Mouse (Mus musculus) CH12.LX (cell line): ENCODE data around the gene Prr14l. TPM values are rescaled to one million over a fixed set of nuclear protein-coding genes. Genes with fewer than 3 reads are reported as not detected.

Source experiments
- DNase-seq: peaks from one replicate; pipeline ENCODE4 v3.0.0-alpha.2; 2013; ENCODE audit errors: extremely low read depth
- H3K27ac ChIP-seq: 2 replicates; pipeline ENCODE4 v1.5.1; 2012; ENCODE audit warnings: low read depth, mild to moderate bottlenecking, control low read depth, moderate library complexity; ENCODE audit not compliant: insufficient read depth
- H3K27me3 ChIP-seq: replicated peaks from 2 replicates; pipeline ENCODE3; 2012; ENCODE audit warnings: inconsistent platforms
- H3K36me3 ChIP-seq, 2 experiments: replicated peaks in 1 of 2; 2 replicates each; pipeline versions ENCODE3 to v1.6.1; 2012; ENCODE audit warnings: inconsistent platforms in 1 of 2, low read length in 1 of 2, mild to moderate bottlenecking in 1 of 2, mixed read lengths in 1 of 2, moderate library complexity in 1 of 2; ENCODE audit not compliant: control insufficient read depth in 1 of 2, insufficient read depth in 1 of 2
- H3K4me1 ChIP-seq, 2 experiments: 2 replicates each; pipeline ENCODE4 v1.6.1; 2012; ENCODE audit warnings: inconsistent platforms in 1 of 2, moderate library complexity in 1 of 2; ENCODE audit not compliant: insufficient read depth in 2 of 2, control insufficient read depth in 1 of 2
- H3K4me2 ChIP-seq: 2 replicates; pipeline ENCODE4 v1.6.1; 2012; ENCODE audit warnings: low read depth, mild to moderate bottlenecking, control low read depth; ENCODE audit not compliant: poor library complexity, insufficient read depth, severe bottlenecking
- H3K4me3 ChIP-seq, 3 experiments: fragments of 150-350 bp in 1 of 3; sonication (generic) in 1 of 3; replicated peaks in 1 of 3; 2 replicates each; pipeline versions ENCODE3 to v1.5.1; 2011 to 2012; ENCODE audit warnings: low read depth in 2 of 3, low read length in 2 of 3, mild to moderate bottlenecking in 2 of 3, moderate library complexity in 2 of 3, control low read depth in 1 of 3, improper control_type of control experiment in 1 of 3, inconsistent platforms in 1 of 3, mixed read lengths in 1 of 3; ENCODE audit not compliant: poor library complexity in 1 of 3
- H3K79me2 ChIP-seq: replicated peaks from 2 replicates; pipeline ENCODE4 v1.6.1; 2012; ENCODE audit warnings: mild to moderate bottlenecking, moderate library complexity; ENCODE audit not compliant: control insufficient read depth, poor library complexity, insufficient read depth, severe bottlenecking; ENCODE audit errors: extremely low read depth
- H3K9ac ChIP-seq: 2 replicates; pipeline ENCODE4 v1.6.1; 2012; ENCODE audit warnings: low read depth, mild to moderate bottlenecking, control low read depth, moderate library complexity; ENCODE audit not compliant: insufficient read depth
- H3K9me3 ChIP-seq: replicated peaks from 2 replicates; pipeline ENCODE3; 2012; ENCODE audit warnings: low read length, inconsistent platforms, mixed read lengths
- CHD1 ChIP-seq: IDR thresholded peaks from 2 replicates; pipeline ENCODE4 v1.6.1; 2012; ENCODE audit warnings: low read depth, low read length, improper control_type of control experiment, inconsistent platforms
- CHD2 ChIP-seq: IDR thresholded peaks from 2 replicates; pipeline ENCODE4 v1.6.1; 2011; ENCODE audit warnings: low read length, improper control_type of control experiment
- CTCF ChIP-seq, 2 experiments: IDR thresholded peaks in 1 of 2; conservative IDR thresholded peaks in 1 of 2; 2 replicates each; pipeline ENCODE4 v1.5.1; 2011 to 2012; ENCODE audit warnings: low read depth in 2 of 2, low read length in 2 of 2, improper control_type of control experiment in 1 of 2, inconsistent platforms in 1 of 2, mild to moderate bottlenecking in 1 of 2, moderate library complexity in 1 of 2
- E2F4 ChIP-seq: IDR thresholded peaks from 2 replicates; pipeline ENCODE4 v1.6.1; 2011; ENCODE audit warnings: low read depth, low read length, improper control_type of control experiment; ENCODE audit not compliant: insufficient replicate concordance
- ELF1 ChIP-seq: IDR thresholded peaks from 2 replicates; pipeline ENCODE4 v1.6.1; 2014; ENCODE audit warnings: low read depth, mild to moderate bottlenecking, inconsistent platforms, low read length, improper control_type of control experiment
- EP300 ChIP-seq: IDR thresholded peaks from 2 replicates; pipeline ENCODE4 v1.6.1; 2011; ENCODE audit warnings: low read length, improper control_type of control experiment
- GABPA ChIP-seq: IDR thresholded peaks from 2 replicates; pipeline ENCODE4 v1.6.1; 2012; ENCODE audit warnings: low read depth, low read length, improper control_type of control experiment, inconsistent platforms; ENCODE audit not compliant: insufficient replicate concordance
- HCFC1 ChIP-seq: IDR thresholded peaks from 2 replicates; pipeline ENCODE4 v1.6.1; 2012; ENCODE audit warnings: low read depth, mild to moderate bottlenecking, inconsistent platforms, low read length, improper control_type of control experiment
- JUN ChIP-seq: IDR thresholded peaks from 2 replicates; pipeline ENCODE4 v1.6.1; 2011; ENCODE audit warnings: low read depth, mild to moderate bottlenecking, low read length, improper control_type of control experiment, moderate library complexity; ENCODE audit not compliant: insufficient read depth
- JUND ChIP-seq: conservative IDR thresholded peaks from 2 replicates; pipeline ENCODE4 v1.6.1; 2011; ENCODE audit warnings: low read depth, low read length, improper control_type of control experiment
- KAT2A ChIP-seq: IDR thresholded peaks from 2 replicates; pipeline ENCODE4 v1.6.1; 2012; ENCODE audit warnings: low read length, improper control_type of control experiment, inconsistent platforms; ENCODE audit not compliant: insufficient replicate concordance
- MAFK ChIP-seq: IDR thresholded peaks from 2 replicates; pipeline ENCODE4 v1.6.1; 2011; ENCODE audit warnings: low read length, improper control_type of control experiment; ENCODE audit not compliant: insufficient replicate concordance
- MAX ChIP-seq: IDR thresholded peaks from 2 replicates; pipeline ENCODE4 v1.6.1; 2011; ENCODE audit warnings: low read length, improper control_type of control experiment
- MYC ChIP-seq: IDR thresholded peaks from 2 replicates; pipeline ENCODE4 v1.6.1; 2011; ENCODE audit warnings: low read depth, mild to moderate bottlenecking, improper control_type of control experiment, low read length
- NELFE ChIP-seq: IDR thresholded peaks from 2 replicates; pipeline ENCODE4 v1.6.1; 2011; ENCODE audit warnings: low read depth, low read length, improper control_type of control experiment
- NRF1 ChIP-seq: IDR thresholded peaks from 2 replicates; pipeline ENCODE4 v1.6.1; 2014; ENCODE audit warnings: low read depth, mild to moderate bottlenecking, inconsistent platforms, low read length, improper control_type of control experiment, moderate library complexity
- PAX5 ChIP-seq: IDR thresholded peaks from 2 replicates; pipeline ENCODE4 v1.6.1; 2012; ENCODE audit warnings: low read length, inconsistent platforms, mixed read lengths
- POLR2A ChIP-seq: IDR thresholded peaks from 2 replicates; pipeline ENCODE4 v1.6.1; 2011; ENCODE audit warnings: low read depth, mild to moderate bottlenecking, improper control_type of control experiment, low read length
- RAD21 ChIP-seq: IDR thresholded peaks from 2 replicates; pipeline ENCODE4 v1.6.1; 2011; ENCODE audit warnings: low read depth, mild to moderate bottlenecking, low read length, improper control_type of control experiment, moderate library complexity
- RCOR1 ChIP-seq: conservative IDR thresholded peaks from 2 replicates; pipeline ENCODE4 v1.6.1; 2012; ENCODE audit warnings: low read depth, mild to moderate bottlenecking, inconsistent platforms, low read length, improper control_type of control experiment
- SIN3A ChIP-seq: IDR thresholded peaks from 2 replicates; pipeline ENCODE4 v1.6.1; 2012; ENCODE audit warnings: low read length, improper control_type of control experiment, inconsistent platforms
- SMC3 ChIP-seq: IDR thresholded peaks from 2 replicates; pipeline ENCODE4 v1.6.1; 2011; ENCODE audit warnings: low read depth, low read length, improper control_type of control experiment
- TBP ChIP-seq: conservative IDR thresholded peaks from 2 replicates; pipeline ENCODE4 v1.6.1; 2011; ENCODE audit warnings: low read depth, low read length, improper control_type of control experiment
- TCF12 ChIP-seq: IDR thresholded peaks from 2 replicates; pipeline ENCODE4 v1.6.1; 2014; ENCODE audit warnings: low read depth, mild to moderate bottlenecking, inconsistent platforms, low read length, improper control_type of control experiment
- USF2 ChIP-seq: conservative IDR thresholded peaks from 2 replicates; pipeline ENCODE4 v1.6.1; 2011; ENCODE audit warnings: low read depth, low read length, improper control_type of control experiment
- ZC3H11A ChIP-seq: IDR thresholded peaks from 2 replicates; pipeline ENCODE4 v1.6.1; 2012; ENCODE audit warnings: low read depth, mild to moderate bottlenecking, inconsistent platforms, low read length, improper control_type of control experiment
- ZKSCAN1 ChIP-seq: IDR thresholded peaks from 2 replicates; pipeline ENCODE4 v1.6.1; 2012; ENCODE audit warnings: low read depth, inconsistent platforms, low read length, improper control_type of control experiment, borderline replicate concordance
- ZMIZ1 ChIP-seq: IDR thresholded peaks from 2 replicates; pipeline ENCODE4 v1.6.1; 2012; ENCODE audit warnings: low read depth, mild to moderate bottlenecking, inconsistent platforms, low read length, improper control_type of control experiment
- ZNF384 ChIP-seq: IDR thresholded peaks from 2 replicates; pipeline ENCODE4 v1.6.1; 2012; ENCODE audit warnings: low read depth, low read length, improper control_type of control experiment, inconsistent platforms
- dilution Hi-C: fragments of 300-500 bp; cut with MboI; formaldehyde crosslinking; loops from 2 replicates; pipeline ENCODE4 v1.14.3; 2020; ENCODE audit warnings: low sequenced_read_pairs; ENCODE audit not compliant: extremely low pct_unique_long_range_greater_than_20kb, extremely low pct_ligation_motif_present
- in situ Hi-C: fragments of 300-500 bp; cut with MboI; formaldehyde crosslinking; loops from 3 replicates; pipeline ENCODE4 v1.14.3; 2019; ENCODE audit warnings: low sequenced_read_pairs, low pct_ligation_motif_present, low pct_unique_long_range_greater_than_20kb, mixed read lengths
- polyA plus RNA-seq: library from polyadenylated mRNA; unstranded; fragments of >175 nt; gene quantifications from 2 replicates; pipeline ENCODE4 v1.2.1, GENCODE M21; 2012; ENCODE audit warnings: low read depth; ENCODE audit not compliant: insufficient read length
- total RNA-seq, 2 experiments: library from RNA; depleted of rRNA; stranded (reverse); fragments of 300-350 nt in 1 of 2; fragments of >200 nt in 1 of 2; gene quantifications; 2 replicates each; pipeline ENCODE4 v1.2.3; 2012 to 2014

Gene Prr14l
- total and polyA plus RNA-seq, 3 experiments = 5.4 to 15.6 (median 14.5) TPM

- H3K36me3 ChIP-seq = peaks cover 53 to 77% of the 10 kb centered on the region in 2 experiments
- no peak within 1 kb of the TSS for H3K4me2 ChIP-seq
- dilution Hi-C loops (no loop called here), in situ Hi-C loops (no loop called here)
- H3K27me3 ChIP-seq = no peaks in the 10 kb centered on the region
- H3K79me2 ChIP-seq = peaks cover 16% of the 10 kb centered on the region
- no peak within 1 kb of the TSS for H3K4me3 ChIP-seq
- DNase-seq = no peak
- TF ChIP-seq HCFC1 (no peak), SMC3 (no peak), SIN3A (no peak), CHD1 (no peak), NRF1 (no peak), POLR2A (no peak), JUN (no peak), CHD2 (no peak), MAX (no peak), MAFK (no peak), TBP (no peak), USF2 (no peak), GABPA (no peak), TCF12 (no peak), ELF1 (no peak), ZC3H11A (no peak), ZMIZ1 (no peak), KAT2A (no peak)
- no peaks in the 10 kb centered on the region for H3K4me1 ChIP-seq
- no peaks in the 10 kb centered on the region for H3K9me3 ChIP-seq
- no peak within 1 kb of the TSS for H3K9ac ChIP-seq
- no peak within 1 kb of the TSS for H3K27ac ChIP-seq
Observed at GRCm38 (mm10) chr5:32827009-32827408, 27.0 kb downstream of the Prr14l start, which contains the start of gene Gm20671. Gene Gm20671 (minus strand): TSS chr5:32827109.

- H3K27ac ChIP-seq = no peak overlapping the region
- in situ Hi-C loops = no loop called here
Observed at GRCm38 (mm10) chr5:32820471-32820870, 33.6 kb downstream of the Prr14l start.

More at GRCm38 (mm10) chr5:32820471-32820870, 33.6 kb downstream of the Prr14l start:
- H3K4me2 ChIP-seq = no peak overlapping the region
- DNase-seq = no peak
- H3K27me3 ChIP-seq = no peaks in the 10 kb centered on the region
- no peak overlapping the region for H3K4me3 ChIP-seq
- peaks cover 52 to 77% of the 10 kb centered on the region in 2 experiments for H3K36me3 ChIP-seq
- no peak for TF ChIP-seq ZMIZ1
- no peak for TF ChIP-seq MYC
- no peak for TF ChIP-seq TCF12
- no peak for TF ChIP-seq EP300
- TF ChIP-seq ZKSCAN1 = no peak
- TF ChIP-seq USF2 = no peak
- TF ChIP-seq JUND = no peak
- no peak for TF ChIP-seq RAD21
- TF ChIP-seq RCOR1 = no peak
- TF ChIP-seq E2F4 = no peak
- no peak for TF ChIP-seq NELFE
- TF ChIP-seq PAX5 = no peak
- TF ChIP-seq CTCF (conservative IDR thresholded peaks at IDR 0.05 in 1 of 2, IDR thresholded peaks at IDR 0.05 in 1 of 2; ENCODE audit: low read depth in 2 of 2, low read length in 2 of 2) = no peak
- TF ChIP-seq MAX = no peak
- TF ChIP-seq SIN3A = no peak
- TF ChIP-seq ZNF384 = no peak
- TF ChIP-seq TBP = no peak
- TF ChIP-seq GABPA = no peak
- H3K79me2 ChIP-seq = peaks cover 14% of the 10 kb centered on the region
- no peaks in the 10 kb centered on the region for H3K9me3 ChIP-seq
- dilution Hi-C loops = no loop called here
- no peak overlapping the region for H3K9ac ChIP-seq
- no peaks in the 10 kb centered on the region for H3K4me1 ChIP-seq
